Mouse (Mus musculus): ENCODE data around the gene 1110051M20Rik. TPM values are rescaled to one million over a fixed set of nuclear protein-coding genes. Genes with fewer than 3 reads are reported as not detected.

1110051M20Rik gene
- total and polyA plus RNA-seq, 3 experiments: 21.1 to 34.0 (median 26.2) TPM

- Histone ChIP-seq H3K27me3 (replicated peaks) (no peaks in the 10 kb centered on the region), H3K4me2 (ENCODE audit: insufficient read depth, low read depth, poor library complexity, severe bottlenecking) (no peak overlapping the region)
- in situ Hi-C loops (cut with MboI; ENCODE audit: low pct_ligation_motif_present, low pct_unique_long_range_greater_than_20kb, low sequenced_read_pairs): no loop called here
Observed at GRCm38 (mm10) chr2:91387287-91387958, 57.1 kb downstream of the 1110051M20Rik start.

GRCm38 (mm10) chr2:91386547-91387286 is 57.8 kb downstream of the 1110051M20Rik start:
- H3K79me2 ChIP-seq (replicated peaks; ENCODE audit: control insufficient read depth, extremely low read depth, insufficient read depth, poor library complexity, severe bottlenecking): no peaks in the 10 kb centered on the region
- no peaks in the 10 kb centered on the region for H3K4me1 ChIP-seq (ENCODE audit: control insufficient read depth in 1 of 2, insufficient read depth in 2 of 2)
- TF ChIP-seq CHD1 (IDR thresholded peaks at IDR 0.05; ENCODE audit: low read depth, low read length): no peak
- TF ChIP-seq ZNF384 (IDR thresholded peaks at IDR 0.05; ENCODE audit: low read depth, low read length): no peak
- TF ChIP-seq CTCF (conservative IDR thresholded peaks at IDR 0.05 in 1 of 2, IDR thresholded peaks at IDR 0.05 in 1 of 2; ENCODE audit: low read depth in 2 of 2, low read length in 2 of 2): no peak
- no peak for TF ChIP-seq SMC3 (IDR thresholded peaks at IDR 0.05; ENCODE audit: low read depth, low read length)
- no peak for TF ChIP-seq NRF1 (IDR thresholded peaks at IDR 0.05; ENCODE audit: low read depth, low read length)
- no peak for TF ChIP-seq ZKSCAN1 (IDR thresholded peaks at IDR 0.05; ENCODE audit: borderline replicate concordance, low read depth, low read length)
- TF ChIP-seq IRF4 (IDR thresholded peaks at IDR 0.05; ENCODE audit: low read depth, low read length): no peak
- no peak for TF ChIP-seq MYC (IDR thresholded peaks at IDR 0.05; ENCODE audit: low read depth, low read length)
- TF ChIP-seq JUND (conservative IDR thresholded peaks at IDR 0.05; ENCODE audit: low read depth, low read length): no peak
- TF ChIP-seq ZMIZ1 (IDR thresholded peaks at IDR 0.05; ENCODE audit: low read depth, low read length): no peak
- TF ChIP-seq USF2 (conservative IDR thresholded peaks at IDR 0.05; ENCODE audit: low read depth, low read length): no peak
- no peak for TF ChIP-seq JUN (IDR thresholded peaks at IDR 0.05; ENCODE audit: insufficient read depth, low read depth, low read length)
- no peak for TF ChIP-seq MAX (IDR thresholded peaks at IDR 0.05; ENCODE audit: low read length)
- no peak for TF ChIP-seq HCFC1 (IDR thresholded peaks at IDR 0.05; ENCODE audit: low read depth, low read length)
- no peak overlapping the region for H3K9ac ChIP-seq (ENCODE audit: insufficient read depth, low read depth)
- H3K4me2 ChIP-seq (ENCODE audit: insufficient read depth, low read depth, poor library complexity, severe bottlenecking): no peak overlapping the region
- no peak overlapping the region for H3K27ac ChIP-seq (ENCODE audit: insufficient read depth, low read depth)
- H3K4me3 ChIP-seq (replicated peaks in 1 of 3; ENCODE audit: low read depth in 2 of 3, low read length in 2 of 3, poor library complexity in 1 of 3): no peak overlapping the region
- no peak for DNase-seq (ENCODE audit: extremely low read depth)
- in situ Hi-C loops (cut with MboI; ENCODE audit: low pct_ligation_motif_present, low pct_unique_long_range_greater_than_20kb, low sequenced_read_pairs): no loop called here
- H3K36me3 ChIP-seq (replicated peaks in 1 of 2; ENCODE audit: control insufficient read depth in 1 of 2, insufficient read depth in 1 of 2, low read length in 1 of 2): peaks cover 2 to 4% of the 10 kb centered on the region in 2 experiments
- no peaks in the 10 kb centered on the region for H3K27me3 ChIP-seq (replicated peaks)
- H3K9me3 ChIP-seq (replicated peaks; ENCODE audit: low read length): no peaks in the 10 kb centered on the region
- dilution Hi-C loops (cut with MboI; ENCODE audit: extremely low pct_ligation_motif_present, extremely low pct_unique_long_range_greater_than_20kb, low sequenced_read_pairs): no loop called here

More at GRCm38 (mm10) chr2:91387287-91387958, 57.1 kb downstream of the 1110051M20Rik start:
- no peak overlapping the region for H3K4me3 ChIP-seq (replicated peaks in 1 of 3; ENCODE audit: low read depth in 2 of 3, low read length in 2 of 3, poor library complexity in 1 of 3)
- no peak for TF ChIP-seq MAFK (IDR thresholded peaks at IDR 0.05; ENCODE audit: insufficient replicate concordance, low read length)
- TF ChIP-seq KAT2A (IDR thresholded peaks at IDR 0.05; ENCODE audit: insufficient replicate concordance, low read length): no peak
- no peak for TF ChIP-seq MEF2A (IDR thresholded peaks at IDR 0.05; ENCODE audit: borderline replicate concordance, low read depth, low read length)
- TF ChIP-seq SMC3 (IDR thresholded peaks at IDR 0.05; ENCODE audit: low read depth, low read length): no peak
- no peak for TF ChIP-seq BHLHE40 (IDR thresholded peaks at IDR 0.05; ENCODE audit: low read depth, low read length)
- TF ChIP-seq E2F4 (IDR thresholded peaks at IDR 0.05; ENCODE audit: insufficient replicate concordance, low read depth, low read length): no peak
- TF ChIP-seq HCFC1 (IDR thresholded peaks at IDR 0.05; ENCODE audit: low read depth, low read length): no peak
- no peak for TF ChIP-seq USF2 (conservative IDR thresholded peaks at IDR 0.05; ENCODE audit: low read depth, low read length)
- TF ChIP-seq ELF1 (IDR thresholded peaks at IDR 0.05; ENCODE audit: low read depth, low read length): no peak
- no peak for TF ChIP-seq RCOR1 (conservative IDR thresholded peaks at IDR 0.05; ENCODE audit: low read depth, low read length)
- TF ChIP-seq NELFE (IDR thresholded peaks at IDR 0.05; ENCODE audit: low read depth, low read length): no peak
- no peak for TF ChIP-seq ZC3H11A (IDR thresholded peaks at IDR 0.05; ENCODE audit: low read depth, low read length)
- no peak for TF ChIP-seq SIN3A (IDR thresholded peaks at IDR 0.05; ENCODE audit: low read length)
- TF ChIP-seq TBP (conservative IDR thresholded peaks at IDR 0.05; ENCODE audit: low read depth, low read length): no peak
- TF ChIP-seq GABPA (IDR thresholded peaks at IDR 0.05; ENCODE audit: insufficient replicate concordance, low read depth, low read length): no peak
- TF ChIP-seq NRF1 (IDR thresholded peaks at IDR 0.05; ENCODE audit: low read depth, low read length): no peak
- no peak for TF ChIP-seq ETS1 (conservative IDR thresholded peaks at IDR 0.05; ENCODE audit: low read depth, low read length)
- no peak for TF ChIP-seq MXI1 (IDR thresholded peaks at IDR 0.05; ENCODE audit: low read depth, low read length)
- no peak for TF ChIP-seq POLR2A (IDR thresholded peaks at IDR 0.05; ENCODE audit: low read depth, low read length)
- no peak for TF ChIP-seq USF1 (IDR thresholded peaks at IDR 0.05; ENCODE audit: low read depth, low read length)
- H3K4me1 ChIP-seq (ENCODE audit: control insufficient read depth in 1 of 2, insufficient read depth in 2 of 2): no peaks in the 10 kb centered on the region
- no peak overlapping the region for H3K27ac ChIP-seq (ENCODE audit: insufficient read depth, low read depth)
- no peaks in the 10 kb centered on the region for H3K79me2 ChIP-seq (replicated peaks; ENCODE audit: control insufficient read depth, extremely low read depth, insufficient read depth, poor library complexity, severe bottlenecking)
- peaks cover 2 to 4% of the 10 kb centered on the region in 2 experiments for H3K36me3 ChIP-seq (replicated peaks in 1 of 2; ENCODE audit: control insufficient read depth in 1 of 2, insufficient read depth in 1 of 2, low read length in 1 of 2)
- DNase-seq (ENCODE audit: extremely low read depth): no peak
- H3K9me3 ChIP-seq (replicated peaks; ENCODE audit: low read length): no peaks in the 10 kb centered on the region
- no peak overlapping the region for H3K9ac ChIP-seq (ENCODE audit: insufficient read depth, low read depth)
- dilution Hi-C loops (cut with MboI; ENCODE audit: extremely low pct_ligation_motif_present, extremely low pct_unique_long_range_greater_than_20kb, low sequenced_read_pairs): no loop called here
